Mouse (Mus musculus): Measurements from ENCODE around the gene Gm42674. TPM values are rescaled to one million over a fixed set of nuclear protein-coding genes. Genes with fewer than 3 reads are reported as not detected.

Gene Gm42674
- total RNA-seq (2012; rRNA removed) (not detected in 2 replicates), total RNA-seq (2014; rRNA removed) (not detected in 2 replicates), polyA plus RNA-seq (2012; ENCODE audit: insufficient read length, low read depth) (not detected in 2 replicates)

DNA sequence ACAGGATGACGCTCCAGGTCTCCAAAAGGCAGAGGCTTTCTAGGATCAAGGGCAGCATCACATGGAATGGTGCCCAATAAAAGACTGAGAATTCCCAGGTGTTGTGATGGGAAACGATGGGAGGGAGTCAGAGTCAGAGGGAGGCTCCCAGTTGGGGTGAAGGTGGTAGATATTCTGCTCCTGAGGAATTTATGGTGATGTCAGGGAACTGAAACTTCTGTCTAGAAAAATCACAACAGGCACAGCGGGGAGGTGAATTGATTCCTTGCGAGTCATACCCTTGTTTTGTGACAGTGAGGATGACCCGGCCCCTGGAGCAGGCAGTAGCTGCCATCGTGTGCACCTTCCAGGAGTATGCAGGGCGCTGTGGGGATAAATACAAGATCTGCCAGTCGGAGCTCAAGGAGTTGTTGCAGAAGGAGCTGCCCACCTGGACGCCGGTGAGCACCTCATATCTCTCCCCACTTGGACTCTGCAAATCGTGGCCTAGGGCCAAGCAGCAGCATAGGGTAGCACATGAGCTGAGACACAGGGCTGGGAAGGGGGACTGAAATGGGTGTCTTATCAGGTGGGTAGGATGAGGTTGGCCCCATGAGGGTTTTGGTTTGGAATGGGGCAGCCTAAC, at the start of gene Gm42674:
Gm42674 (plus strand) TSS at position 419 of the 625 bp plus-strand sequence.
- in situ Hi-C loops (cut with MboI; ENCODE audit: low pct_ligation_motif_present, low pct_unique_long_range_greater_than_20kb, low sequenced_read_pairs), result no loop called here
- DNase-seq (ENCODE audit: extremely low read depth), result no peak
- H3K4me1 ChIP-seq (ENCODE audit: control insufficient read depth in 1 of 2, insufficient read depth in 2 of 2), result peaks cover 3 to 7% of the 10 kb centered on the region in 2 experiments
- H3K27ac ChIP-seq (ENCODE audit: insufficient read depth, low read depth), result no peak within 1 kb of the TSS
- H3K4me3 ChIP-seq (replicated peaks in 1 of 3; ENCODE audit: low read depth in 2 of 3, low read length in 2 of 3, poor library complexity in 1 of 3), result no peak within 1 kb of the TSS
- H3K36me3 ChIP-seq (replicated peaks in 1 of 2; ENCODE audit: control insufficient read depth in 1 of 2, insufficient read depth in 1 of 2, low read length in 1 of 2), result no peaks in the 10 kb centered on the region
- dilution Hi-C loops (cut with MboI; ENCODE audit: extremely low pct_ligation_motif_present, extremely low pct_unique_long_range_greater_than_20kb, low sequenced_read_pairs), result no loop called here
- no peaks in the 10 kb centered on the region for H3K79me2 ChIP-seq (replicated peaks; ENCODE audit: control insufficient read depth, extremely low read depth, insufficient read depth, poor library complexity, severe bottlenecking)
- TF ChIP-seq USF2 (conservative IDR thresholded peaks at IDR 0.05; ENCODE audit: low read depth, low read length) (no peak), GABPA (IDR thresholded peaks at IDR 0.05; ENCODE audit: insufficient replicate concordance, low read depth, low read length) (no peak), MAX (IDR thresholded peaks at IDR 0.05; ENCODE audit: low read length) (no peak), MAZ (IDR thresholded peaks at IDR 0.05; ENCODE audit: low read depth, low read length) (no peak), IRF4 (IDR thresholded peaks at IDR 0.05; ENCODE audit: low read depth, low read length) (no peak), ETS1 (conservative IDR thresholded peaks at IDR 0.05; ENCODE audit: low read depth, low read length) (no peak), MXI1 (IDR thresholded peaks at IDR 0.05; ENCODE audit: low read depth, low read length) (no peak), KAT2A (IDR thresholded peaks at IDR 0.05; ENCODE audit: insufficient replicate concordance, low read length) (no peak), USF1 (IDR thresholded peaks at IDR 0.05; ENCODE audit: low read depth, low read length) (no peak), SIN3A (IDR thresholded peaks at IDR 0.05; ENCODE audit: low read length) (no peak), EP300 (IDR thresholded peaks at IDR 0.05; ENCODE audit: low read length) (no peak), ZC3H11A (IDR thresholded peaks at IDR 0.05; ENCODE audit: low read depth, low read length) (no peak)
- no peak within 1 kb of the TSS for H3K4me2 ChIP-seq (ENCODE audit: insufficient read depth, low read depth, poor library complexity, severe bottlenecking)
- no peaks in the 10 kb centered on the region for H3K9me3 ChIP-seq (replicated peaks; ENCODE audit: low read length)
- no peaks in the 10 kb centered on the region for H3K27me3 ChIP-seq (replicated peaks)
- H3K9ac ChIP-seq (ENCODE audit: insufficient read depth, low read depth), result no peak within 1 kb of the TSS

DNA sequence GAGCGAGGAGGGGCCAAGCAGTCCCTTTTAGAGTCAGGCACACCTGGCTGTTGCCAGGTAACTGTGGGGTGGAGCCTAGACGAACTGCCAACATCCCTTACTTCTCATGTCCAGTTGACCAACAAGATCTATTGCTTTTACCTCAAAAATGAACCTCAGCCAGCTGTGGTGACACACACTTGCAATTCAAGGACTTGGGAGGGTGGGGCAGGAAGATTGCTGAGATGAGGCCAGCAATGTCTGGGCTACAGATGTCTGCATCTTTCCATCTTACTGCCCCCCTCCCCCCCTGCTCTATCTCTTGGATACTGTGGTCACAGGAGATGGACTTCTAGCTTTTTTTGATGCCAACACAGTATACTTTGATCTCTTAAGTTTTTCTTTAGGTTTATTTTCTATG, 49.5 kb upstream of the Gm42674 start:
- no peak overlapping the region for H3K4me3 ChIP-seq (replicated peaks in 1 of 3; ENCODE audit: low read depth in 2 of 3, low read length in 2 of 3, poor library complexity in 1 of 3)
- peaks cover 4% of the 10 kb centered on the region for H3K27me3 ChIP-seq (replicated peaks)
- in situ Hi-C loops (cut with MboI; ENCODE audit: low pct_ligation_motif_present, low pct_unique_long_range_greater_than_20kb, low sequenced_read_pairs), result no loop called here
- dilution Hi-C loops (cut with MboI; ENCODE audit: extremely low pct_ligation_motif_present, extremely low pct_unique_long_range_greater_than_20kb, low sequenced_read_pairs), result no loop called here
- H3K36me3 ChIP-seq (replicated peaks in 1 of 2; ENCODE audit: control insufficient read depth in 1 of 2, insufficient read depth in 1 of 2, low read length in 1 of 2), result no peaks in the 10 kb centered on the region
- no peak for DNase-seq (ENCODE audit: extremely low read depth)
- TF ChIP-seq CTCF (conservative IDR thresholded peaks at IDR 0.05 in 1 of 2, IDR thresholded peaks at IDR 0.05 in 1 of 2; ENCODE audit: low read depth in 2 of 2, low read length in 2 of 2) (no peak), MYC (IDR thresholded peaks at IDR 0.05; ENCODE audit: low read depth, low read length) (no peak), UBTF (IDR thresholded peaks at IDR 0.05; ENCODE audit: low read depth, low read length) (no peak), TBP (conservative IDR thresholded peaks at IDR 0.05; ENCODE audit: low read depth, low read length) (no peak), USF2 (conservative IDR thresholded peaks at IDR 0.05; ENCODE audit: low read depth, low read length) (no peak), NELFE (IDR thresholded peaks at IDR 0.05; ENCODE audit: low read depth, low read length) (no peak), ZNF384 (IDR thresholded peaks at IDR 0.05; ENCODE audit: low read depth, low read length) (no peak), NRF1 (IDR thresholded peaks at IDR 0.05; ENCODE audit: low read depth, low read length) (no peak), EP300 (IDR thresholded peaks at IDR 0.05; ENCODE audit: low read length) (no peak)
- no peaks in the 10 kb centered on the region for H3K9me3 ChIP-seq (replicated peaks; ENCODE audit: low read length)
- H3K4me1 ChIP-seq (ENCODE audit: control insufficient read depth in 1 of 2, insufficient read depth in 2 of 2), result no peaks in the 10 kb centered on the region
- H3K79me2 ChIP-seq (replicated peaks; ENCODE audit: control insufficient read depth, extremely low read depth, insufficient read depth, poor library complexity, severe bottlenecking), result no peaks in the 10 kb centered on the region
- H3K9ac ChIP-seq (ENCODE audit: insufficient read depth, low read depth), result no peak overlapping the region
- H3K4me2 ChIP-seq (ENCODE audit: insufficient read depth, low read depth, poor library complexity, severe bottlenecking), result no peak overlapping the region
- no peak overlapping the region for H3K27ac ChIP-seq (ENCODE audit: insufficient read depth, low read depth)
